Comparison of ENCODE assay signal across 8 mouse cellular contexts in the genomic region with DNA sequence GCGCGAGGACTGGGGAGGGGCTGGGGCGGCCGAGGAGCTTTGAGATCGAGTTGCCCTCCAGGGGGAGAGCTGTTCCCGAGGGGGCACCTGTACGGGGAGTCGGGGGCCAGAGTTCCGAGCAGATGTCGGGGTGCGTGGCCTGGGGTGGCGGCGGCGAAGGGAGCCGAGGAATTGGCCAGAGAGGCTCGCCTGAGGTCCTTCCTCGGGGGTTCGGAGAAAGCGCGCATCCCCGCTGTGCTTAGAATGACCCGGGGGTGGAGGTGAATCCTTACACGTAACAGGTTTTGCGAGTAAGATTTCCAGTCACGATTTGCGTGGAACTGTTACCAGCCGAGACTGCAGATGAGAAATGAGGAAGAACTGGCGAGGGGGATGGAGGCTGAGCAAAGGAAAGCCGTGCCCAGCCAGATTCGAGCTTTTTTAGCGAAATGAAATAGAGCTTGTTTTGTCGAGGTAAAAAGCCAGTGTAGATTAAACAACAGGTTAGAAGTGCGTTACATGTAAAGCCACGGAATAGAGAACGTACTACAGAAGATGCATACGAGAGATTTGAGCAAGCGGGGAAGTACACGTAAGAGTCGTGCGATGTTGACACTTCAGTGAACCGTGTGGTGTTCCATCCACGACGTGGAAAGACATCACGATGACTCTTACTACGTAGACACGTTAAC. TPM values are rescaled to one million over a fixed set of nuclear protein-coding genes. Genes with fewer than 3 reads are reported as not detected.
DNase-seq lines count a peak whose midpoint lies in the region; ATAC-seq and TF ChIP-seq lines count a peak whose summit lies in the region.

No protein-coding gene starts in this region.

- no peak for TF ChIP-seq CTCF in bone marrow, adult 2 months (IDR thresholded peaks at IDR 0.05; ENCODE audit: control insufficient read depth, insufficient read depth, low read length)
- TF ChIP-seq CTCF in intestine, postnatal 0 days (IDR thresholded peaks at IDR 0.05; ENCODE audit: low read depth), result no peak

- no peaks in the 10 kb centered on the region for H3K9me3 ChIP-seq in intestine, postnatal 0 days (ENCODE audit: control insufficient read depth)
- H3K9me3 ChIP-seq in liver, embryonic 12.5 days (replicated peaks), result 0 out of 2 replicates have a peak, but pooled peaks cover 3% of the 10 kb centered on the region

- no peak for TF ChIP-seq POLR2A in bone marrow, adult 2 months (IDR thresholded peaks at IDR 0.05; ENCODE audit: borderline replicate concordance, control insufficient read depth, low read depth, low read length)
- TF ChIP-seq POLR2A in myocyte (IDR thresholded peaks at IDR 0.05; ENCODE audit: insufficient read length, low read depth), result no peak

- H3K36me3 ChIP-seq in intestine, postnatal 0 days (ENCODE audit: control insufficient read depth, insufficient read depth), result peaks cover 4% of the 10 kb centered on the region; the same call in 1 of the 2 replicates
- peaks cover 17% of the 10 kb centered on the region for H3K36me3 ChIP-seq in liver, embryonic 12.5 days
- peaks cover 18% of the 10 kb centered on the region for H3K36me3 ChIP-seq in myocyte (ENCODE audit: control insufficient read depth, insufficient read depth)

- WGBS in bone marrow, adult 2 months, result under 1% methylated on average over 46 of the region's 46 CpGs
- 0% methylated on average over 46 of the region's 46 CpGs for WGBS in intestine, postnatal 0 days
- WGBS in liver, embryonic 12.5 days (ENCODE audit: insufficient replicate concordance), result 1% methylated on average over 46 of the region's 46 CpGs

- peak; percentile 25; the same call in 1 of the 2 replicates for ATAC-seq in intestine, postnatal 0 days
- ATAC-seq in liver, embryonic 12.5 days, result no peak

- peak overlapping the region; percentile 77 for H3ac ChIP-seq in myocyte (ENCODE audit: control insufficient read depth, insufficient read length)

- no peaks in the 10 kb centered on the region for H3K4me1 ChIP-seq in bone marrow, adult 2 months (ENCODE audit: control insufficient read depth, insufficient read depth, low read length)
- H3K4me1 ChIP-seq in intestine, postnatal 0 days (replicated peaks; ENCODE audit: control insufficient read depth, insufficient read depth, low read length), result no peaks in the 10 kb centered on the region
- H3K4me1 ChIP-seq in liver, embryonic 12.5 days, result peaks cover 12% of the 10 kb centered on the region

- peaks cover 18% of the 10 kb centered on the region for H3K79me2 ChIP-seq in myocyte (ENCODE audit: control insufficient read depth, insufficient read depth)

- H3K9ac ChIP-seq in intestine, postnatal 0 days (ENCODE audit: low read depth, low read length), result peak overlapping the region; percentile 90
- H3K9ac ChIP-seq in liver, embryonic 12.5 days, result peak overlapping the region; percentile 96

- H3K4me2 ChIP-seq in intestine, postnatal 0 days (replicated peaks; ENCODE audit: low read depth), result peak overlapping the region; percentile 86
- peak overlapping the region; percentile 98 for H3K4me2 ChIP-seq in liver, embryonic 12.5 days
- H3K4me2 ChIP-seq in myocyte (ENCODE audit: low read depth), result peak overlapping the region; percentile 82

- H3K27me3 ChIP-seq in intestine, postnatal 0 days (replicated peaks; ENCODE audit: control insufficient read depth, insufficient read depth, low read length), result no peaks in the 10 kb centered on the region
- H3K27me3 ChIP-seq in liver, embryonic 12.5 days (replicated peaks), result no peaks in the 10 kb centered on the region
- no peaks in the 10 kb centered on the region for H3K27me3 ChIP-seq in myocyte (ENCODE audit: control insufficient read depth, insufficient read depth, insufficient read length)

- H3K4me3 ChIP-seq in bone marrow, adult 2 months (replicated peaks; ENCODE audit: control insufficient read depth, low read depth, low read length), result peak overlapping the region; percentile 85
- H3K4me3 ChIP-seq in intestine, postnatal 0 days (ENCODE audit: low read depth, low read length), result peak overlapping the region; percentile 99
- H3K4me3 ChIP-seq in liver, embryonic 12.5 days, result peak overlapping the region; percentile 98
- H3K4me3 ChIP-seq in myocyte, result peak overlapping the region; percentile 59

- peak overlapping the region; percentile 82 for H3K27ac ChIP-seq in bone marrow, adult 2 months (ENCODE audit: control insufficient read depth, insufficient read depth, low read depth, low read length, poor library complexity)
- H3K27ac ChIP-seq in intestine, postnatal 0 days (ENCODE audit: low read depth, low read length), result peak overlapping the region; percentile 74
- H3K27ac ChIP-seq in liver, embryonic 12.5 days, result peak overlapping the region; percentile 81

- DNase-seq in right cerebral cortex, adult 18-20 months, result peak; percentile 73
- no peak for DNase-seq in right cerebral cortex, postnatal 4 days
- DNase-seq in frontal cortex, adult 2 months (ENCODE audit: extremely low spot score in 1 of 2, low spot score in 1 of 2), result peak; percentile 57 to 82
- no peak for DNase-seq in thymus, postnatal 14 days

TF ChIP-seq in myocyte, 11 proteins besides CTCF, POLR2A, EP300 and RAD21:
- TF ChIP-seq SRF (IDR thresholded peaks at IDR 0.05; ENCODE audit: control insufficient read depth, insufficient read length, low read depth) (no peak), POLR2AphosphoS2 (IDR thresholded peaks at IDR 0.05; ENCODE audit: insufficient read length, low read depth) (peak; percentile 22)

RNA-seq across cellular contexts. Expression of a gene that starts 0.8 kb away (rescaled TPM):
- polyA plus RNA-seq in bone marrow, adult 2 months (2011; ENCODE audit: insufficient read depth, insufficient read length, low replicate concordance, missing spikeins), result 6.3 and 14.0 TPM in 2 replicates
- polyA plus RNA-seq in frontal cortex, adult 2 months (2012; rRNA removed), result 84.4 and 85.5 TPM in 2 replicates
- 33.6 and 34.2 TPM in 2 replicates for polyA plus RNA-seq in intestine, postnatal 0 days (2015; fragmentation: Nextera tagmentation; extraction: Ambion mirVana)
- polyA plus RNA-seq in liver, embryonic 12.5 days (2016; fragmentation: Nextera tagmentation; extraction: Ambion mirVana), result 19.6 and 19.7 TPM in 2 replicates
- 14.6 TPM for polyA plus RNA-seq in myocyte (2012; fragmentation: generic; extraction: Trizol)

RNA-seq across cellular contexts. Expression of a gene that starts 22.7 kb away (rescaled TPM):
- 4.5 and 4.6 TPM in 2 replicates for polyA plus RNA-seq in bone marrow, adult 2 months (2011; ENCODE audit: insufficient read depth, insufficient read length, low replicate concordance, missing spikeins)
- 10.1 TPM in 2 replicates for polyA plus RNA-seq in frontal cortex, adult 2 months (2012; rRNA removed)
- polyA plus RNA-seq in intestine, postnatal 0 days (2015; fragmentation: Nextera tagmentation; extraction: Ambion mirVana), result 5.9 and 6.8 TPM in 2 replicates
- 20.9 and 22.7 TPM in 2 replicates for polyA plus RNA-seq in liver, embryonic 12.5 days (2016; fragmentation: Nextera tagmentation; extraction: Ambion mirVana)
- 12.3 TPM for polyA plus RNA-seq in myocyte (2012; fragmentation: generic; extraction: Trizol)

Comparison
In these comparisons a context has a peak if more than half of its experiments do, and no peak if none do; other contexts are left out.
1. DNase-seq: peak in right cerebral cortex, adult 18-20 months (single experiment) and frontal cortex, adult 2 months (2 of 2); none in right cerebral cortex, postnatal 4 days (single experiment) and thymus, postnatal 14 days (single experiment).
2. Peak in every context shown above with its lines, with median percentiles within 50 percentile points of each other: H3K27ac ChIP-seq, H3K4me3 ChIP-seq and H3K4me2 ChIP-seq.